Mouse (Mus musculus) adrenal gland, postnatal 14 days (tissue): ENCODE data around the gene Gm28360. TPM values are rescaled to one million over a fixed set of nuclear protein-coding genes. Genes with fewer than 3 reads are reported as not detected.
"Not testable (repeated sequence)": the region's sequence is repeated elsewhere in the genome, so short reads cannot be mapped to it uniquely, and the experiment has no call there.

Source experiments
- DNase-seq: peaks from one replicate; pipeline ENCODE4 v3.0.0; 2021; ENCODE audit warnings: mixed read lengths
- long read RNA-seq, 2 experiments: library from polyadenylated mRNA; stranded (forward); transcript quantifications; one replicate each; pipeline ENCODE4 v2.0.0; 2021
- total RNA-seq: library from RNA; stranded (reverse); gene quantifications from 2 replicates; pipeline ENCODE4 v1.2.3, GENCODE M21; 2021

Gene Gm28360
- total RNA-seq = not detected in 2 replicates
- long read RNA-seq, experiment 1 = 0 reads
- long read RNA-seq, experiment 2 = 0 reads

GRCm38 (mm10) chr1:117829781-117830180 is at the start of gene Gm28360:
Gm28360 (plus strand) TSS chr1:117830081.
- not testable (repeated sequence) for DNase-seq

GRCm38 (mm10) chr1:117780833-117781232 is 49.0 kb upstream of the Gm28360 start, which contains the start of gene B020011L13Rik:
B020011L13Rik (plus strand) TSS chr1:117781133.
- not testable (repeated sequence) for DNase-seq

GRCm38 (mm10) chr1:117816271-117816670 is 13.6 kb upstream of the Gm28360 start:
- not testable (repeated sequence) for DNase-seq

GRCm38 (mm10) chr1:117851718-117852117 is 21.8 kb downstream of the Gm28360 start:
- not testable (repeated sequence) for DNase-seq

Other genes with a start within 250 kb of the Gm28360 start
- gene Gm28363, start 132.9 kb upstream of the Gm28360 start, total RNA-seq = not detected in 2 replicates
- gene B020011L13Rik, start 48.9 kb upstream of the Gm28360 start, total RNA-seq = not detected in 2 replicates
- not detected in 2 replicates for gene Gm28168, start 97.9 kb downstream of the Gm28360 start, total RNA-seq
- not detected in 2 replicates for gene Gm7145, start 135.9 kb downstream of the Gm28360 start, total RNA-seq